Mouse (Mus musculus) forebrain, embryonic 13.5 days (tissue): Measurements from ENCODE around the gene Prmt9. TPM values are rescaled to one million over a fixed set of nuclear protein-coding genes. Genes with fewer than 3 reads are reported as not detected.

Experiments
- ATAC-seq: fragments of 200-750 bp; cut with Nextera tagmentation; 2 replicates; pipeline ENCODE4 v1.8.0; 2017
- H3K27ac ChIP-seq: fragments of 300-500 bp; sonication (generic); 2 replicates; pipeline ENCODE4 v1.5.1; 2015; ENCODE audit warnings: inconsistent platforms, mild to moderate bottlenecking, moderate library complexity
- H3K27me3 ChIP-seq: fragments of 300-500 bp; sonication (generic); 2 replicates; pipeline ENCODE4 v1.6.1; 2015; ENCODE audit warnings: mild to moderate bottlenecking, inconsistent platforms
- H3K36me3 ChIP-seq: fragments of 300-500 bp; sonication (generic); 2 replicates; pipeline ENCODE4 v1.6.1; 2015; ENCODE audit warnings: mild to moderate bottlenecking, inconsistent platforms; ENCODE audit not compliant: poor library complexity, severe bottlenecking
- H3K4me1 ChIP-seq: fragments of 300-500 bp; sonication (generic); 2 replicates; pipeline ENCODE4 v1.6.1; 2015; ENCODE audit warnings: inconsistent platforms
- H3K4me2 ChIP-seq: fragments of 300-500 bp; sonication (generic); 2 replicates; pipeline ENCODE4 v1.6.1; 2015; ENCODE audit warnings: inconsistent platforms, mild to moderate bottlenecking, moderate library complexity
- H3K4me3 ChIP-seq: fragments of 300-500 bp; sonication (generic); 2 replicates; pipeline ENCODE4 v1.5.1; 2015; ENCODE audit warnings: mild to moderate bottlenecking, inconsistent platforms
- H3K9ac ChIP-seq: fragments of 300-500 bp; sonication (generic); 2 replicates; pipeline ENCODE4 v1.6.1; 2015; ENCODE audit warnings: mild to moderate bottlenecking, inconsistent platforms
- H3K9me3 ChIP-seq: fragments of 300-500 bp; sonication (generic); replicated peaks from 2 replicates; pipeline ENCODE4 v1.6.1; 2016; ENCODE audit warnings: inconsistent platforms
- WGBS: fragments of 180-500 bp; shearing (Covaris S2); methylation state at CpG from one replicate; pipeline ENCODE4 v1.1.7; 2015; 5-methylcytosine and 5-hydroxymethylcytosine counted together
- polyA plus RNA-seq: library from polyadenylated mRNA; unstranded; fragments of >200 nt; fragmentation: Nextera tagmentation; extraction: Ambion mirVana; gene quantifications from 2 replicates; pipeline ENCODE4 v1.2.1, GENCODE M21; 2015

The Prmt9 gene
- polyA plus RNA-seq, 1 experiment from 2014 or later, result 21.5 TPM

GRCm38 (mm10) chr8:77538256-77538655, 10.9 kb upstream of the Prmt9 start:
- Histone ChIP-seq H3K4me1 (no peaks in the 10 kb centered on the region), H3K9me3 (no peaks in the 10 kb centered on the region), H3K36me3 (no peaks in the 10 kb centered on the region), H3K4me3 (no peak overlapping the region), H3K27me3 (no peaks in the 10 kb centered on the region), H3K27ac (no peak overlapping the region), H3K9ac (no peak overlapping the region), H3K4me2 (no peak overlapping the region)
- no peak for ATAC-seq
- WGBS, result 86% methylated on average over 1 of the region's 1 CpGs

- no peaks in the 10 kb centered on the region for H3K4me1 ChIP-seq
- 92% methylated on average over 6 of the region's 6 CpGs for WGBS
- no peak overlapping the region for H3K4me2 ChIP-seq
- no peak overlapping the region for H3K9ac ChIP-seq
- ATAC-seq, result no peak
- no peak overlapping the region for H3K27ac ChIP-seq
- H3K9me3 ChIP-seq, result no peaks in the 10 kb centered on the region
- H3K36me3 ChIP-seq, result no peaks in the 10 kb centered on the region
- no peak overlapping the region for H3K4me3 ChIP-seq
- H3K27me3 ChIP-seq, result no peaks in the 10 kb centered on the region
Observed at GRCm38 (mm10) chr8:77543152-77543777, 5.9 kb upstream of the Prmt9 start.

DNA sequence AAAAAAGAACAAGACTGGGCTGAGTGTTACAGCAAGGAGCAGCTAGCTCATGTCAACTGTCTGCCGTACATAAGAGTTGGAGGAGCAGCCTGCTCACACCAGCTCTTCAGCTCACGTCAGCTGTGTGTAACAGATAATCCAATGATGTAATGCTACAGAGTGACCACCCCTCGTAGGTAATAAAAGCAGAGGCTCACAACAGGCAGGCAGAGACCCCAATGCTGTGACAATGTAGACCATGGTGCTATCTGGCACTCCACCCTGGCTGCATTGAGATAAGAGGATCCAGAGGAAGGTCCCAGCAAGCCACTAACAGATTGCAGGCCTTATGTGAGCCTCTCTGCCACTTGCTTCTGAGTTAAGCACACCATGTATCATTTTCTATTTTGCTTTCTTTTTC, 4.8 kb upstream of the Prmt9 start:
- Histone ChIP-seq H3K9me3 (no peaks in the 10 kb centered on the region), H3K4me3 (no peak overlapping the region), H3K4me2 (no peak overlapping the region), H3K9ac (no peak overlapping the region), H3K36me3 (no peaks in the 10 kb centered on the region), H3K4me1 (no peaks in the 10 kb centered on the region), H3K27ac (no peak overlapping the region), H3K27me3 (no peaks in the 10 kb centered on the region)
- no peak for ATAC-seq
- WGBS, result 75% methylated on average over 3 of the region's 3 CpGs

DNA sequence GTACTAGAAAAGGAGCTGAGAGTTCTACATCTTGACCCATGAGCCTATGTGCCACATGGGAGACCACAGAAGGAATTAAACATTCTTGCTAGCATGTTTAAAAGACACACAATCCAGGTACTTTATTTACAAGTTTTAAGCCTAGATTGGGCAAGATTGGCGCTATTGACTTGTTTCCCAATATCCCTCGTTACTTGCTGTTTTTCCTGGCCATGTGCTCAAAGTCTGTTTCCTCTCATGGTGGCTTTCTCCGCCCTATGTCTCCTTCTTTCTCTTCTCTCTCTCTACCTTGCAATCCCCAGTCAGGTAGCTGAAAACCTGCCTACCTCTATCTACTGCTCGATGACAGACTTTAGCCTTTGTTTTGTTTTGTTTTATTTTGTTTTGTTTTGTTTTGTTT, 3.6 kb upstream of the Prmt9 start:
- no peak for ATAC-seq
- H3K4me3 ChIP-seq, result no peak overlapping the region
- 79% methylated on average over 4 of the region's 4 CpGs for WGBS

DNA sequence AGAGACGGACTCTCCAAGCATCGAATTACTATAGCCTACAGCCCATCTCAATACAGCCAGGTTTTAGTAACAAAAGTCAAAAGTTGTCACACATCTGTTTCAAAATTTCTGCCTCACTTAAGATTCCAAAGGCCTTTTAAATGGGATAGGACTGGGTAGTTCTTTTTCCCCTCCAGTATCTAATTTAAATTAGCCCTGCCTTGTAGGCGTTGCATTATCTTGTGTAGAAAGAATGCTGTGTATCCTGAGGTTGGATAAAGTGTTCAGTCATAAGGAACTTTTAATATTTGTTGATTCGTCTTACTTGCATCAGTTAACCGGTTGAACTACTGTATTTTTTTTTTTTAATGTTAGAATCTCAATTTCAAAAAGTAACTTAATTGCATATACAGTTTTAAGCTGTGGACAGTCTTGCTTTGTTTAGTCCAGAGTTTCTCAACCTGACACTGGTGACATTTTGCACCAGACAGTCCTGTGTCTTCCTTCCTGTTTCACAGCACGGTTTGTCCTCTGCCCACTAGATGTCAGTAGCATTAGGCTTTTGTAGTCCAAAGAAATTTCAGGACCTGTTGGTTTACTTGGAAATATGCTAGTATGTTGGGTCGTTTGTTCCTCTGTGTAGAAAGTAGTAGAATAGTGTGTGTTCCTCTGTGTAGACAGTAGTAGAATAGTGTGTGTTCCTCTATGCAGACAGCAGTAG, 834 bp downstream of the Prmt9 start:
- peak overlapping the region; percentile 75; the same call in 1 of the 2 replicates for H3K27ac ChIP-seq
- 29% methylated on average over 7 of the region's 7 CpGs for WGBS
- H3K36me3 ChIP-seq, result peaks cover 33% of the 10 kb centered on the region
- H3K4me2 ChIP-seq, result peak overlapping the region; percentile 72
- H3K9ac ChIP-seq, result peak overlapping the region; percentile 90
- ATAC-seq, result no peak
- H3K9me3 ChIP-seq, result no peaks in the 10 kb centered on the region
- no peaks in the 10 kb centered on the region for H3K27me3 ChIP-seq
- H3K4me1 ChIP-seq, result peaks cover 20% of the 10 kb centered on the region
- H3K4me3 ChIP-seq, result peak overlapping the region; percentile 81

More for the DNA sequence above, 3.6 kb upstream of the Prmt9 start:
- Histone ChIP-seq H3K4me2 (no peak overlapping the region), H3K27me3 (no peaks in the 10 kb centered on the region), H3K9ac (no peak overlapping the region), H3K36me3 (no peaks in the 10 kb centered on the region), H3K27ac (no peak overlapping the region), H3K9me3 (no peaks in the 10 kb centered on the region), H3K4me1 (peaks cover 9% of the 10 kb centered on the region)

GRCm38 (mm10) chr8:77552491-77552890, 3.3 kb downstream of the Prmt9 start:
- Histone ChIP-seq H3K4me2 (no peak overlapping the region), H3K4me1 (peaks cover 20% of the 10 kb centered on the region), H3K27me3 (no peaks in the 10 kb centered on the region), H3K9ac (no peak overlapping the region), H3K4me3 (no peak overlapping the region), H3K36me3 (peaks cover 54% of the 10 kb centered on the region), H3K27ac (no peak overlapping the region), H3K9me3 (no peaks in the 10 kb centered on the region)
- no peak for ATAC-seq
- WGBS, result 96% methylated on average over 3 of the region's 3 CpGs

- Histone ChIP-seq H3K4me1 (no peaks in the 10 kb centered on the region), H3K36me3 (peaks cover 84% of the 10 kb centered on the region), H3K9me3 (no peaks in the 10 kb centered on the region), H3K4me2 (no peak overlapping the region), H3K27me3 (no peaks in the 10 kb centered on the region), H3K4me3 (no peak overlapping the region), H3K9ac (no peak overlapping the region), H3K27ac (no peak overlapping the region)
- ATAC-seq, result no peak
- WGBS, result 91% methylated on average over 3 of the region's 3 CpGs
Observed at GRCm38 (mm10) chr8:77561441-77561840, 12.2 kb downstream of the Prmt9 start.

GRCm38 (mm10) chr8:77574229-77574628, 25.0 kb downstream of the Prmt9 start:
- no peaks in the 10 kb centered on the region for H3K4me1 ChIP-seq
- H3K36me3 ChIP-seq, result peaks cover 43% of the 10 kb centered on the region
- no peaks in the 10 kb centered on the region for H3K9me3 ChIP-seq
- no peak overlapping the region for H3K9ac ChIP-seq
- H3K27me3 ChIP-seq, result no peaks in the 10 kb centered on the region
- 87% methylated on average over 5 of the region's 5 CpGs for WGBS
- ATAC-seq, result no peak
- no peak overlapping the region for H3K4me3 ChIP-seq
- H3K27ac ChIP-seq, result no peak overlapping the region
- no peak overlapping the region for H3K4me2 ChIP-seq

DNA sequence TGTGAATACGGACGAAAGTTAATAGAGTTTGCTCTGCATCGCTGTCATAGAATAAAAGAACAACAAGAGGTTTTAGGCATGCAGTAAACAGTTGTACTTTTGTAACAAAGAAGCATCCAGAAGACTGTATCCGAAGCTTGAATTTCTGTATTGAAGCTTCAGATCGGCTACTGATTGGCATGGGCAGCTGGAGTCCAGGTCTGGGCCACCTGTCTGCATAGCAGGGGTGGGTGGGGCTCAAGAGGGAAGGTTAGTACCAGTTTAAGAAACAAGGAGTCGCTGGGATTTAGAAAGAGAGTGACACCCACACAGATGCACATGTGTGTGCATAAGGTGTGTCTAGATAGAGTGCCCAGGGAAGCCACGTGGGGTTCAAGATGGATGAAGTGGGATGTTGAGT, 28.5 kb downstream of the Prmt9 start:
- Histone ChIP-seq H3K36me3 (peaks cover 51% of the 10 kb centered on the region), H3K27ac (no peak overlapping the region), H3K4me3 (no peak overlapping the region), H3K9me3 (no peaks in the 10 kb centered on the region), H3K4me2 (no peak overlapping the region), H3K4me1 (no peaks in the 10 kb centered on the region), H3K9ac (no peak overlapping the region), H3K27me3 (no peaks in the 10 kb centered on the region)
- 95% methylated on average over 7 of the region's 7 CpGs for WGBS
- ATAC-seq, result no peak

DNA sequence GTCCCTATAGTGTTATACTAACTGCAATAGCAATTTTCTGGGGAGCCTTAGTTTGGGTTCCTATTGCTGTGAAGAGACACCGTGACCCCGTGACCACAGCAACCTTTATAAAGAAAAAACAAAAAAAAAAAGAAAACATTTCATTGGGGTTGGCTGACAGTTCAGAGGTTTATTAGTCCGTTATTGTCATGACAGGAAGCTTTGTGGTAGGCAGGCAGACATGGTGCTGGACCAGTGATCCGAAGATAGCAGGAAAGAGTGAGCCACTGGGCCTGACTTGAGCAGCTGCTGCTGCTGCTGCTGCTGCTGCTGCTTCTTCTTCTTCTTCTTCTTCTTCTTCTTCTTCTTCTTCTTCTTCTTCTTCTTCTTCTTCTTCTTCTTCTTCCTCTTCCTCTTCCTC, 35.0 kb downstream of the Prmt9 start:
- peaks cover 37% of the 10 kb centered on the region for H3K36me3 ChIP-seq
- no peaks in the 10 kb centered on the region for H3K27me3 ChIP-seq
- no peaks in the 10 kb centered on the region for H3K9me3 ChIP-seq
- H3K4me2 ChIP-seq, result no peak overlapping the region
- H3K4me3 ChIP-seq, result no peak overlapping the region
- 90% methylated on average over 4 of the region's 4 CpGs for WGBS
- no peak overlapping the region for H3K27ac ChIP-seq
- H3K4me1 ChIP-seq, result no peaks in the 10 kb centered on the region
- no peak overlapping the region for H3K9ac ChIP-seq
- ATAC-seq, result no peak

DNA sequence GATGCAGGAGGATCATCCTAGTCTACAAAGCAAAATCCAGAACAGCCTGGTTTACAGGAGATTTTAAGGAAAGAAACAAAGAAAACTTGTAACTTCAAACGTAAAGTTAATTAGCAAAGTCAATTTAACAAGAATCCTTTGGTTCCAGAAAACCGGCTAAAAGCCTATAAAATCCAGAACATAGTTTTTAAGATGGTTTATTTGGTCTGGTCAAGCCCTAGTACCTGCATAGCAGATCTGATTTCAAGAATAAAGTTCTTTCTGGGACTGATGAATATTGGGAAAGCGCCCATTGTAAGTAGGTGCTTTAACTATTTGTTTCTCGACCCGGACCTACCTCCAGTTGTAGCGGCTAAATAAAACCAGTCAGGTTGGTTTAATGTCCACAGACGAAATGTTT, 60.4 kb downstream of the Prmt9 start:
- 7% methylated on average over 7 of the region's 7 CpGs for WGBS
- peaks cover 11% of the 10 kb centered on the region for H3K36me3 ChIP-seq

DNA sequence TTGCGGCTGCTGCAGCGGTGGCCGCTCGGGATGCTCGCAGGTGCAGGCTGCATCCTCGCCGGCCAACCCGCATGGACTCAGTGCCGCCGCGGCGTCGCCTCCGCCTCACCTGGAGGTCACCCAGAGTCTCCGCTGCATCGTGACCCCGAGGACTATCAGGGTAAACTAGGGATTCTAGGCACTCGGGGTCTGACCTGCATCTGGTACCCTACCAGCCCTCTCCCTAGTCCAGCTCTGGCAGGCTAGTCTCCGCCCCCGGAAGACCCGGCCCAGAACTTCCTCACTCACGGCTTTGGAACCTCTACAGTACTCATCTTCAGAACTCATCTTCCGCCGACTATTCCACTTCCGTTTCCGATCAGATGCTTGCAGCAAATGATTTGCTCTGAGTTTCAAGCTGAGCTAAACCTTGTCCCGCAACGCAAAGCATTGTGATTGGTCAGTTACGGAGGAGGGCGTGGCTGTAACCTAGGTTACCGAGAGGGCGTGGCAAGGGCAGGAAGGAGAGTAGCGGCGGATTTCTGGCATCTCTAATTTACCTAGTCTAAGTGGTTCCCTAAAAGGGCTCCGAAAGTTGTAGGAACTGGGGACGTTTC, 61.3 kb downstream of the Prmt9 start, which contains the start of gene Tmem184c:
Tmem184c (minus strand) TSS at position 325 of the 596 bp plus-strand sequence.
- Histone ChIP-seq H3K9me3 (no peaks in the 10 kb centered on the region), H3K27me3 (no peaks in the 10 kb centered on the region), H3K27ac (peak within 1 kb of the TSS; percentile 74), H3K36me3 (peaks cover 3% of the 10 kb centered on the region; the same call in 1 of the 2 replicates), H3K4me3 (peak within 1 kb of the TSS; percentile 88), H3K4me2 (peak within 1 kb of the TSS; percentile 67), H3K9ac (peak within 1 kb of the TSS; percentile 81), H3K4me1 (peaks cover 15% of the 10 kb centered on the region)
- under 1% methylated on average over 36 of the region's 36 CpGs for WGBS
- peak; percentile 98 for ATAC-seq

More for the DNA sequence above, 60.4 kb downstream of the Prmt9 start:
- Histone ChIP-seq H3K4me3 (peak overlapping the region; percentile 88), H3K27me3 (no peaks in the 10 kb centered on the region), H3K9me3 (no peaks in the 10 kb centered on the region), H3K4me1 (peaks cover 15% of the 10 kb centered on the region), H3K27ac (no peak overlapping the region), H3K9ac (peak overlapping the region; percentile 81), H3K4me2 (peak overlapping the region; percentile 67)
- ATAC-seq, result no peak
